Mouse (Mus musculus) G1E-ER4 (cell line): Measurements from ENCODE around the gene Banp. TPM values are rescaled to one million over a fixed set of nuclear protein-coding genes. Genes with fewer than 3 reads are reported as not detected.

Source experiments
- GATA1 ChIP-seq: IDR thresholded peaks from one replicate; pipeline ENCODE4 v1.8.0; 2012; ENCODE audit warnings: low read length, inconsistent platforms
- polyA plus RNA-seq: library from polyadenylated mRNA; stranded (reverse); fragments of >175 nt; gene quantifications from 2 replicates; pipeline ENCODE4 v1.2.3, GENCODE M21; 2012

Banp gene
- polyA plus RNA-seq, 1 experiment = 83.4 TPM

DNA sequence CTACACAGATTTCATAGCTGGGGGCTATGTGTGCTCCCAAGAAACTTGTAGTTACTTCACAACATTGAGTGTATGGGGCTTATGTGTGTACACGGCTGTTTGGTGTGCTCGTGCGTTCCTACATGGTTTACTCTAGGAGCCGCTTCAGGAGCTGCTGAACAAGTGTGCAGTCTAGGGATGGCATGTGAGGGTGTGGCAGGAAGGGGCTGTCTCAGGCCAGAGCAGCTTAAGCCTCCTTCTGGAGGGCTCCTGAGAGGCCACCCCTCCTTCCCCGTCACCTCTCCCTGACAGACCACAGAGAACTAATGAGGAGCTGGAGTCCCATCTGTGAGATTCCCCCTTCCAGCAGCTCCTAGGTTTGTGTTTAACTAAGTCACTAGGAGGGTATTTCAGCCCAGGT is 38.3 kb downstream of the Banp start:
- no peak for TF ChIP-seq GATA1

DNA sequence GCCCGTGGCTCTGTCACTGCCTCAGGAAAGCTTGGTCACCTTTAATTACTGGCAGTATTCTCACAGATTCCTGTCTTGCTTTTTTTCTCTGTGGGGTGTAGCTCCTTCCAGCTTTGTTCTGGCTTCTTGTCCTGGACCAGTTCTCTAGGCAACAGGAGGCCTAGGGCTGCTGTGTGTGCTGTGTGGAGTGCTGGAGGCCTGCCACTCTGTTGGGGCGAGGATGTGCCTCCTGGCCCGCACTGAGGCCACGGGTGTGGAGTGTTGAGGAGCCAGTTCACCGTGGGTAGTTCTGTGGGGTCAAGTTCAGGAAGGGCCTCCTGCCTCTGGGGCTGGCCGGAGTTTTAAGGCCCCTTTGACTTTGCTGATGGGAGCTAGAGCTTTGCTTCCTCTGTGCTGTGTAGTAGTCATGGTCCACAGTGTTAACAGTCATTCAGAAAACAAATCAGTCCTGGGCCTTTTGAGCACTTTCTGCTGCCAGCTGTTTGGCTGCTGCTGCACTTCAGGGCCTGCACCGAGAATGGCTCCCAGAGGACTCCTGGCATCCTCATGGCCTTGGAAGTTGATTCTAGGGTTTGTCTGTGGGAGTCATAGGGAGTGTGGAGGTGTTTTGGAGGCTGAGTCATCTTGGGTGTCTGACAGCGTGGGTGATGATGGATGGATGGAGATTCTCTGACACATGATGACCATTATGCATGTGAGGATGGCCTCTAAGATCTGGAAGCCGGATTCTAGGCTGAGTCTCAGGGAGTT is 41.1 kb downstream of the Banp start:
- TF ChIP-seq GATA1 = no peak

DNA sequence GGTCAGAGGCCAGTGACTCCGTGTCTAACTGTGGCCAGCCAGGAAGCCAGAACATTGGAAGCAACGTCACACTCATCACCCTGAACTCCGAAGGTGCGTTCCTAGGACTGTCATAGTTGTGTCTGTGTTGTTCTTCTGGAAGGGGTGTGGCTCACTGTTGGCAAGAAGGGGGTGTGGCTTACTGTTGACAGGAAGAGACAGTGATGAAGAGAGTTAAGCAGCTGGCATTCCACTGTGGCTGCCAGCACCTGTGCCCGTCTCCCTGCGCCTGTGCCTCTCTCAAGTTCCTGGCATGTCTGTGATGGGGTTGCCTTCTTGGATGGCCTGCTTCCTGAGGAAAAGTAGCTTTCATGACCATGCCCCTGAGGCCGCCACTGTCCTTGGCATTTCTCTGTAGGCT is 42.1 kb downstream of the Banp start:
- no peak for TF ChIP-seq GATA1

DNA sequence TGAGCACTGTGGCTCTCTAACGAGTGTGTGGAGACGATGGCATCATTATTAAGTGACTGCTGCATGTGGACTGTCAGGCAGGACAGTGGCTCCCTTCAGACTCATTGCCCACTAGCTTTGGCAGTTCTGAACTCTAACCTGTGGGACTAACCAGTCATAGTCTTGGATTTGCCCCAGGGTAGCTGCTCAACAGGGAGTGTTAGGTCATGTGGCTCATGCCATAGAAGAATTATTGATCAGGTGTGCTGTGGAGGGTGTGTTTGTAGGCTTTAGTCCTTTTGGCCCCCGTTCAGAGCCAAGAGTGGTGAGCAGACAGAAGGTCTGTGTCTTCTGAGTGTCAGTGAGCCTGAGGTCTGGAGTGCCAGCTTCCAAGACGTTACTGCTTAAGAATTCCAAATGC is 43.4 kb downstream of the Banp start:
- no peak for TF ChIP-seq GATA1

DNA sequence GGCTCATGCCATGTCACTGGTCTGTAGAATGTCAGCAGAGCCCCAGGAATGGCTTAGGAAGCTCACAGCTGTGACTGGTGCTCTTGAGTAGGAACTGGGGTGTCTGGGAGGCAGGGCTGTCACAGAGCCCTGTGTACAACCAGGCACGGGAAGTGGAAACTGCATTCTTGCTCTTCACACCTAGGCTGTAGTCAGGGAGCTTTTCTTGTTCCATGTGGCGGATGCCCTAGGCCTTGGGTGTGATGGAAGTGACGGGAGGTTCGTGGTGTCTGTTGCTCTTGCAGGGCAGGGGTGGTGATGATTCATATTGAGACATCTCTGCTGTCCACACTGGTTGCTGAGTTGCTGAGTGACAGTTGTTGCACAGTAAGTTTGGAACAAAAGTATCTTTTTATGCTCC is 45.6 kb downstream of the Banp start:
- no peak for TF ChIP-seq GATA1

DNA sequence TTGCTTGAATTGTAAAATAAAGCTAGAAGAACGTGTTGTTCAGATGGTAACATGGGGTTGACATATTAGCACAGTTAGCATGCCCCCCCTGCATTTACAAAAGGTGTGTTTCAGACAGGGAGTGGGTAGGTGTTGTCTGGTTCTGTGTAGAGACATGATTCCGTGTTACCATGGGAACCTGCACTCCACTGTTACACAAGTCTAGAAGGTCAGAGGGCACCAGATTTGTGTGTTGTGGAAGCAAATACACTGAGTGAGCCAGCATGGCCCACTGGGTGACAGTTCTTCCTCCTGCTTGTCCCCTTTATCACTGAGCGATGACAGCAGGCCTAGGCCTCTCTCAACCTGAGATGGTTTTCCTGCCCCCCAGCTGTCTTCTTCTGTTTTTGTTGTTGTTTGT is 46.3 kb downstream of the Banp start:
- no peak for TF ChIP-seq GATA1

DNA sequence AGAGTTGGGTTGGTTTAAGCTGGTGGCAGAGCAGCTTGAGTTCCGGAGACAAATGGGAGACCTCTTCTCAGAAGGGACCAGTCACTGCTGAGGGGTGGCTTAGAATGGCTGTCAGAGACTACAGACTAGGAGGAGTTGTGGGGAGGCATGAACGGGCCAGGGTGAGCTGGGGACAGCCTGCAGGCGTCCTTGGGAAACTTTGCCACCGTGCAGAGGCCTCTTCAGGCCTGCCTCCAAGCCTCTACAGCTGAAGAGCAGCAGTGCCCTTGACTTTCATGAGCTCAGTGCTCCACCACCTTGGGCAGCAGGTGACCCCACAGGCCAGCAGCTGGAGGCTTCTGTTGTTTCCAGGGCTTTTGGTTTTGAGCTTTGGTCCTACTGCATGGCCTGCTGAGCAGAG is 49.1 kb downstream of the Banp start:
- no peak for TF ChIP-seq GATA1

DNA sequence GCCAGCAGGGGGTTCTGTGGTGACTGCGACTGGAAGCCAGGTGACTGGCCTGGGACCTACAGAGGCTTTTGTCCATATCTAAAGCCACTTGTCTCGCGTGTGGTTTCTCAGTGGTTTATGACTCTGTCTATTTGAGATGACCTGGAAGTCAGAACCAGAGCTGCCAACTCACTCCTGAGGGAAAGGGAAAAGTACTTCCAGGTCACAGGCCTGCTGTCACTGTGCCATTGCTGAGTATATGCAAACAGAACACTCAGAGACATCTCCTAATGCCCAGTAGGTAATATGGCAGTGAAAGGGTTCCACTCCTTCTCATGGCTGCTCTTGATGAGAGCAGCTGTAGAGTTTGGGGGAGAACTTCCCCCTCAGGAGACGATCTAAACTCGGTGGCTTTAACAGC is 49.7 kb downstream of the Banp start:
- TF ChIP-seq GATA1 = no peak

DNA sequence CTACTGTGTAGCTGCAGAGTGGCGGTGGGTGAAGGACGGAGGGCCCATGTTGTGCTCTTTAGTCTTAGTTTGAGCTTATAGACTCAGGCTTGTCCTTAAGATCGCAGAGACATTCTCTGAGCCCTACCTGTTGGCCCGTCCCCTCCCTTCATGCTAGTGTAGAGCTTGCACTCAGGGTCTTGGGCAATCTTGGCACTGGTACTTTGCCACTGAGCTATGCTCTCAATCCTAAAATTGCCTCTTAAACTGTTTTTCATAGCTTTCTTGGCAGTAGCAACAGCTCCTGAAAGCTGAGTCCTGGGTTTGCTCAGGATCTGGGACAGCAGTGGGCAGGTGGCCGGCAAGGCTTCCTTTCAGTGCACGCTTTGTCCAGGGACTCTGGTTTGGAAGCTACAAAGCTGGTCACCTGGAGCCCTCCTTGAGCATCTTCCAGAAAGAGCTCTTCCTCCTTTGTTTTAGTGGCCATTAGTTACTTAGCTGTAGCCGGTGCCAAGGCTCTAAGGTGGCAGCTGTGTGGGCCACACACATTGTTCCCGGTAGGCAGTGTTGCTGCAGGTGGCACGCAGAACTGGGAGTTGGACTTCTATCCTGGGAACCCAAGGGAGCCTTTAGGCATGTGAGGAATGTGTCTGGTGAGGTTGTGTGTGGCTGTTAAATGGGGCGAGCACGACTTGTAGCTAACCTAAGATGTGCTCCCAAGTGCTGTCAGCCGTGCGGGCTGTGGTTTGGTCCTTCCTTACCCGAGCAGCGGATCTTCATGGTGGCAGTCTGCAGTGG is 52.0 kb downstream of the Banp start:
- no peak for TF ChIP-seq GATA1

DNA sequence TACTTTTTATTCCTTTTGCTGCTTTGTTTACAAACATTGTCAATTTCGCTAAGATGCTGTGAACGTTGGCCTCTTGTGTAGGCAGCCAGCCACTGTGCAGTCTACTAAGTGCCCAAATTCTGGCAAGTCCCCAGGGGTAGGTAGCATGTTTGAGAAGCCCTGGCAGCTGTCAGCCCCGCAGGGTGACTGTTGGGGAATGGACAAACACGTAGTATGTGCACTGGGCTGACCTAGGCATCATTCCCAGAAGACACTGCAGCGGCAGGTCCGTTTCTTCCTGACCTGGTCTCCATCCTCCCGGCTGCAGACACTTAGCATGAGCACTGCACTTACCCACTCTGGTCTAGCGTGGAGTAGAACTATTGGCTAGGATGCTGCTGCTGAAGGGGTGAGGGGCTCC is 54.1 kb downstream of the Banp start:
- no peak for TF ChIP-seq GATA1

DNA sequence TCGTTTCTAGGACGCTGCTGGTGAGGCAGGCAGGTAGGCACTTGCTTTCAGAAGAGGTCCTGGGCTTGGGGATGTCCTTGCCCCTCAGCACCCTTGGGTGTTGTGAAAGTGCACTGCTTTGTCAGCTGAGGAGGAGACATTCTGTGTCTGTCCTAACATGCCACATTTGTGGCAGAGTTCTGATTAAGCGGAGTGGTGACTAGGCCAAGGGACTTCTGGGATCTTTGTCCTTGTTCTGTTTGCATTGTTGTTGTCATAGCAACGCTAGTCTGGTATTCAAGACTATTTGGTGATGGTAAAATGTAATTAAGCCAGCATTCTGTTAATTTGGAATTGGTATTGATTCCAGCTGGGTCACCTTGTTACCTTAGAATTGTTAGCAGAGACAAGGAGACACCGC is 54.6 kb downstream of the Banp start:
- no peak for TF ChIP-seq GATA1

DNA sequence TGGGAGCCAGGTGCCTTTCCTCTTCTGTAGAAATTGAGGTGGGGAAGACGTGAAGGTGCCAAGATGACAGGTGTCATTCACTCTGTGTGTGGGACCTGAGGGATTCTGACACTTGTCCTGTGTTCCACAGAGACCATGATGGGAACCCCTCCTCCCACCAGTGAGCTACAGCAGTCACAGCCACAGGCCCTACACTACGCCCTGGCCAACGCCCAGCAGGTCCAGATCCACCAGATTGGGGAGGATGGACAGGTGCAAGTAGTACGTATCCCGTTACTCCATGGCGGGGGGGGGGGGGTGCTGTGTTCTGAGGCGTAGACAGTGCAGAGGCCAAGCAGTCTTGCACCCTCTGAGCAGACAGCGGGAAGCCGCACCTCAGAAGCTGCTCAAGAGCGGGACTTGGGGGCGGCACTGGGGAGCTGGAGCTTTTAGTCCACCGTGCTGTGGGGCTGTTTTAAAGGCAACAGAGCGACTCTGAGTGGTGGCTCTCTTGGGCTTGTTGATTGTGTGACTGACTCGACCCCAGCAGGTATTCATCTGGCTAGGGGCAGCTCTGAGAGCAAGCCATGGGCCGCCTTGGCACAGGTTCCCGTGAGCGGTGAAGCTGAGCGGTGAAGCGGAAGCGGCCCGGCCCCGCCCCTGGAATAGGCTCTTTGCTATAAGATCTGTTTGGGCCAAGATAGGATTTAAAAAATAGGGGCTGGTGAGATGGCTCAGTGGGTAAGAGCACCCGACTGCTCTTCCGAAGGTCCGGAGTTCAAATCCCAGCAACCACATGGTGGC is 56.1 kb downstream of the Banp start:
- no peak for TF ChIP-seq GATA1

DNA sequence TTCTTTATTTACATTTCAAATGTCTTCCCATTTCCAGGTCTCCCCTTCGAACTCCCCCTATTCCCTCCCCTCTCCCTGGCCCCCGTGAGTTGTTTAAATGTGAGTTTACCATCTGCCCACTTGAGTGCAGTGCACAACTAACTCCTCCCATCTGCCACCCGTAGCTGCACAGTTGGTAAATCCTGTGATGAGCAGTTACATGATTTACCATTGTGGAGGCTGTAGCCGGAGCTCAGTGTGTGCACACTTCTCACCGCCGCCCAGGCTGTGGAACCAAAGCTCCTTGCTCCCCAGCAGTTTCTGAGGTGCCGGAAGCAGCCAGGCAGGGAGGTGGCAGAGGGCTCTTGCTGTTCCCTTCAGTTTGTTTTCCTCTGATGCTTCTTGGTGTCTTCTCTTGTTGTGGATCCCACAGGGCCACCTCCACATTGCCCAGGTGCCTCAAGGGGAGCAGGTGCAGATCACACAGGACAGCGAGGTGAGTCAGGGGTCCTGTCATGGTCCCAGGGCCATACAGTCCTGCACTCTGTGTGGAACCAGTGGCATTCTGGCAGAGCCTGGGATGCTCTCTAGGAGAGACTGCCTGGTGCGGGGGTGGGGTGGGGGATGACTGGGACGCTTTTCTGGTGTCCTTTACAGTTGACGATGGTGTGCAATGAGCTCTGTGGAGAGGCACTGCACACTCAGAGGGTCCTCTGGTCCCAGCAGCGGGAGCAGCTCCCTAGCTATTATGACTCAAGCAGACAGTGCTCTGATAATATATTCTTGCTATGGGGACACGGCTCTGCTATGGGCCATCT is 57.3 kb downstream of the Banp start:
- TF ChIP-seq GATA1 = no peak

DNA sequence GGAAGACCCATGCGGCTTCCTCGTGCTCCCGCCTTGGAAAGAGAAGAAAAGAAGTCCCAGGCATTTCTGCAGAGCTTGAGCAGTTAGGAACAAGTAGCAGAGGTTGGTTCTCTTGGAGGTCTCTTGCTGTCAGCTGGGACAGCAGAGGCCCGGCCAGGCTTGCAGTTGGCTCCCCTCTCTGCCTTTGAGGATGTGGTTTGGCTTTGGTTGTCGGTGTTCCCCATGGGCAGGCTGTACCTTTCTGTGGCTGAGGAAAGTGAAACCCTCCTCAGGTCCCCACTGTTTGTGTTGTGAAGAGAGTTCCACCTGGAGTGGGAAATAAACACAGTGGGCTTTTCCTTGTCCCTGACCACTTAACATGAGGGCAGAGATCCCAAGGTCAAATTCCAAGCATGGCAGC is 58.8 kb downstream of the Banp start:
- no peak for TF ChIP-seq GATA1

DNA sequence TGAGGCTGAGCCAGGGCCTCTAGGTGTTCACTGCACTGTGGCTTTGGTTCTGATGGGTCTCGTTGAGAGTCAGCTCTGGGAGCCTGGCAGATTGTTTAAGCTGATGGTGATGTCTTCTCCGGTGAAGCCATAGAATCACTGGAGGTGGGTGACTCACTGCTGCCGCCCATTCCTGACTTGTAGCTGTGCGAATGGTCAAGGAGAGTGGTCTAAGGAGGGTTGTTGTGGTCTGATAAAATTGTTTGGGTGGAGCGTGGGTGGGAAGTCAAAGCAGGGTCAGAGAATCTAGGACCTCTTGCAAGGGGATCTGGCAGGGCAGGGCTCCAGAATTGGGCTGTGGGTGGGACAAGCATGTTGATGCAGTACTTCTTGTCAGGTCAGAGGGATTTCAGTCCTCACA is 61.1 kb downstream of the Banp start:
- TF ChIP-seq GATA1 = no peak
